Mouse (Mus musculus): ENCODE results near the gene 5830473C10Rik.

- TF ChIP-seq TAL1 (IDR thresholded peaks at IDR 0.05; ENCODE audit: low read length) (no peak), GATA1 (IDR thresholded peaks at IDR 0.05; ENCODE audit: low read length) (no peak)
Observed at GRCm38 (mm10) chr5:90608906-90609305, 48.0 kb downstream of the 5830473C10Rik start.

All from erythroblast, embryonic 14.5 days (primary cell).